Mouse (Mus musculus) stomach, embryonic 14.5 days (tissue): Measurements from ENCODE around the gene Cmklr1. TPM values are rescaled to one million over a fixed set of nuclear protein-coding genes. Genes with fewer than 3 reads are reported as not detected.

Experiments
- ATAC-seq: fragments of 200-750 bp; cut with Nextera tagmentation; 2 replicates; pipeline ENCODE4 v1.8.0; 2017; ENCODE audit warnings: low read depth, moderate TSS enrichment; ENCODE audit not compliant: insufficient number of reproducible peaks, insufficient read depth, low FRiP score
- H3K27ac ChIP-seq: fragments of 300-500 bp; sonication (generic); 2 replicates; pipeline ENCODE4 v1.5.1; 2014; ENCODE audit warnings: mild to moderate bottlenecking, low read length, moderate library complexity, mixed read lengths
- H3K27me3 ChIP-seq: fragments of 300-500 bp; sonication (generic); 2 replicates; pipeline ENCODE4 v1.6.1; 2014; ENCODE audit warnings: low read length, control low read depth, mixed read lengths; ENCODE audit not compliant: control insufficient read depth, insufficient read depth
- H3K36me3 ChIP-seq: fragments of 300-500 bp; sonication (generic); 2 replicates; pipeline ENCODE4 v1.6.1; 2014; ENCODE audit warnings: mild to moderate bottlenecking, control low read depth, low read length, moderate library complexity, mixed read lengths; ENCODE audit not compliant: control insufficient read depth, insufficient read depth
- H3K4me1 ChIP-seq: fragments of 300-500 bp; sonication (generic); 2 replicates; pipeline ENCODE4 v1.6.1; 2014; ENCODE audit warnings: low read length, control low read depth, mixed read lengths; ENCODE audit not compliant: control insufficient read depth, insufficient read depth
- H3K4me2 ChIP-seq: fragments of 300-500 bp; sonication (generic); replicated peaks from 2 replicates; pipeline ENCODE4 v1.6.1; 2014; ENCODE audit warnings: low read depth, low read length, control low read depth
- H3K4me3 ChIP-seq: fragments of 300-500 bp; sonication (generic); 2 replicates; pipeline ENCODE4 v1.5.1; 2014; ENCODE audit warnings: low read depth, low read length, control low read depth
- H3K9ac ChIP-seq: fragments of 300-500 bp; sonication (generic); replicated peaks from 2 replicates; pipeline ENCODE4 v1.6.1; 2014; ENCODE audit warnings: low read depth, mild to moderate bottlenecking, control low read depth, low read length, moderate library complexity, mixed read lengths
- H3K9me3 ChIP-seq: fragments of 300-500 bp; sonication (generic); 2 replicates; pipeline ENCODE4 v1.6.1; 2016; ENCODE audit warnings: low read depth, low read length, control low read depth; ENCODE audit not compliant: control insufficient read depth
- WGBS: fragments of 180-500 bp; shearing (Covaris S2); extraction: QIAGEN DNeasy Blood & Tissue Kit; methylation state at CpG from one replicate; pipeline ENCODE4 v1.1.7; 2014; 5-methylcytosine and 5-hydroxymethylcytosine counted together
- polyA plus RNA-seq: library from polyadenylated mRNA; unstranded; fragments of >200 nt; fragmentation: Nextera tagmentation; extraction: Ambion mirVana; gene quantifications from 2 replicates; pipeline ENCODE4 v1.2.1, GENCODE M21; 2014

The Cmklr1 gene
- polyA plus RNA-seq, 1 experiment from 2014 or later, result 3.6 TPM

- Histone ChIP-seq H3K9ac (no peak overlapping the region), H3K9me3 (no peaks in the 10 kb centered on the region), H3K27ac (no peak overlapping the region), H3K4me3 (no peak overlapping the region), H3K36me3 (no peaks in the 10 kb centered on the region), H3K4me1 (no peaks in the 10 kb centered on the region), H3K27me3 (no peaks in the 10 kb centered on the region), H3K4me2 (no peak overlapping the region)
- no peak for ATAC-seq
- 68% methylated on average over 3 of the region's 3 CpGs for WGBS
Observed at GRCm38 (mm10) chr5:113670110-113670509, 19.9 kb upstream of the Cmklr1 start.

- Histone ChIP-seq H3K9ac (no peak overlapping the region), H3K9me3 (no peaks in the 10 kb centered on the region), H3K4me2 (no peak overlapping the region), H3K27me3 (no peaks in the 10 kb centered on the region), H3K27ac (no peak overlapping the region), H3K4me1 (no peaks in the 10 kb centered on the region), H3K36me3 (no peaks in the 10 kb centered on the region), H3K4me3 (no peak overlapping the region)
- ATAC-seq, result no peak
- WGBS, result 73% methylated on average over 12 of the region's 12 CpGs
Observed at GRCm38 (mm10) chr5:113664629-113665195, 14.5 kb upstream of the Cmklr1 start.

GRCm38 (mm10) chr5:113664127-113664526 is 13.9 kb upstream of the Cmklr1 start:
- Histone ChIP-seq H3K27me3 (no peaks in the 10 kb centered on the region), H3K9ac (no peak overlapping the region), H3K9me3 (no peaks in the 10 kb centered on the region), H3K4me2 (no peak overlapping the region), H3K27ac (no peak overlapping the region), H3K4me3 (no peak overlapping the region), H3K4me1 (no peaks in the 10 kb centered on the region), H3K36me3 (no peaks in the 10 kb centered on the region)
- WGBS, result 89% methylated on average over 6 of the region's 6 CpGs
- no peak for ATAC-seq

- no peaks in the 10 kb centered on the region for H3K27me3 ChIP-seq
- ATAC-seq, result no peak; the same call in 1 of the 2 replicates
- no peak overlapping the region for H3K4me2 ChIP-seq
- no peaks in the 10 kb centered on the region for H3K36me3 ChIP-seq
- H3K4me3 ChIP-seq, result no peak overlapping the region
- H3K9me3 ChIP-seq, result no peaks in the 10 kb centered on the region
- H3K9ac ChIP-seq, result no peak overlapping the region
- no peaks in the 10 kb centered on the region for H3K4me1 ChIP-seq
- no peak overlapping the region for H3K27ac ChIP-seq
- WGBS, result 36% methylated on average over 10 of the region's 10 CpGs
Observed at GRCm38 (mm10) chr5:113660872-113661271, 10.6 kb upstream of the Cmklr1 start.

GRCm38 (mm10) chr5:113654821-113655220 is 4.6 kb upstream of the Cmklr1 start:
- Histone ChIP-seq H3K4me2 (no peak overlapping the region), H3K4me1 (peaks cover 5% of the 10 kb centered on the region; the same call in 1 of the 2 replicates), H3K27ac (no peak overlapping the region), H3K9me3 (no peaks in the 10 kb centered on the region), H3K36me3 (no peaks in the 10 kb centered on the region), H3K9ac (no peak overlapping the region), H3K4me3 (no peak overlapping the region), H3K27me3 (peaks cover 4% of the 10 kb centered on the region; the same call in 1 of the 2 replicates)
- 82% methylated on average over 12 of the region's 12 CpGs for WGBS
- no peak for ATAC-seq

- no peak overlapping the region for H3K27ac ChIP-seq
- H3K9me3 ChIP-seq, result no peaks in the 10 kb centered on the region
- H3K4me1 ChIP-seq, result peaks cover 5% of the 10 kb centered on the region; the same call in 1 of the 2 replicates
- H3K4me3 ChIP-seq, result no peak overlapping the region
- H3K4me2 ChIP-seq, result no peak overlapping the region
- no peak for ATAC-seq
- peaks cover 4% of the 10 kb centered on the region; the same call in 1 of the 2 replicates for H3K27me3 ChIP-seq
- WGBS, result 74% methylated on average over 11 of the region's 11 CpGs
- H3K9ac ChIP-seq, result no peak overlapping the region
- no peaks in the 10 kb centered on the region for H3K36me3 ChIP-seq
Observed at GRCm38 (mm10) chr5:113654206-113654605, 4.0 kb upstream of the Cmklr1 start.

- H3K9me3 ChIP-seq, result no peaks in the 10 kb centered on the region
- H3K27me3 ChIP-seq, result peaks cover 4% of the 10 kb centered on the region; the same call in 1 of the 2 replicates
- H3K27ac ChIP-seq, result no peak overlapping the region
- no peak overlapping the region for H3K4me3 ChIP-seq
- no peaks in the 10 kb centered on the region for H3K36me3 ChIP-seq
- WGBS, result 36% methylated on average over 5 of the region's 5 CpGs
- ATAC-seq, result no peak
- H3K4me1 ChIP-seq, result peaks cover 5% of the 10 kb centered on the region; the same call in 1 of the 2 replicates
- no peak overlapping the region for H3K9ac ChIP-seq
- no peak overlapping the region for H3K4me2 ChIP-seq
Observed at GRCm38 (mm10) chr5:113652215-113652614, 2.0 kb upstream of the Cmklr1 start.

GRCm38 (mm10) chr5:113648647-113649211 is 1.5 kb downstream of the Cmklr1 start:
- H3K27me3 ChIP-seq, result peaks cover 4% of the 10 kb centered on the region; the same call in 1 of the 2 replicates
- H3K27ac ChIP-seq, result no peak overlapping the region
- H3K4me3 ChIP-seq, result no peak overlapping the region
- peaks cover 5% of the 10 kb centered on the region; the same call in 1 of the 2 replicates for H3K4me1 ChIP-seq
- no peak for ATAC-seq
- H3K4me2 ChIP-seq, result no peak overlapping the region
- no peaks in the 10 kb centered on the region for H3K9me3 ChIP-seq
- no peak overlapping the region for H3K9ac ChIP-seq
- H3K36me3 ChIP-seq, result no peaks in the 10 kb centered on the region
- WGBS, result 77% methylated on average over 5 of the region's 5 CpGs
